In the genomic region with DNA sequence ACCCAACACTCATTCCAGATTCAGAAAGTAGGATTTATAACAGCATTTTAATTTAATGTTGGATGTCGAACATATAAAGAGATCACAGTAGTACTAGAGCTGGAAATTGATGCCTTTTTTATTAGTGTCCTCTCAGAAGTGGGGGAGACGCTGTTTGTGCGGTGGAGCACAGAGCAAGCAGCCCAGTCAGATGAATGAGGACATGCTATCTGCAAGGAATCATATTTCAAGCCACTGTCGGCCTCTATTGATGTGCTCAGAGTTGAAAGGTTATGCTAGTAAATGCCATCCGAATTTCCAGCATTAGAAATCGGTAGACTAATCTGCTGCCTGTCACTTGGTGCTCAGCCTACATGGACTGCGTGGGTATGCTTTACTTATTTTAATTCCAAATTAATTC, we compare ENCODE assay signal across 14 mouse cellular contexts.
A peak's percentile ranks its signal among the peaks of the same experiment; 100 is the strongest.
DNase-seq lines count a peak whose midpoint lies in the region; ATAC-seq and TF ChIP-seq lines count a peak whose summit lies in the region.
"Had no signal": no experiment of that assay in that cellular context is flagged by ENCODE, and none has a peak within 500 bp of the region (broad histone marks: within the 10 kb centered on the region; RNA-seq: fewer than 3 reads in every experiment).

No protein-coding gene starts in this region.

- ATAC-seq in hindbrain, embryonic 11.5 days (ENCODE audit: low FRiP score), result peak; percentile 17; the same call in 1 of the 2 replicates
- no peak for ATAC-seq in hindbrain, embryonic 12.5 days (ENCODE audit: low FRiP score)
- ATAC-seq in midbrain, embryonic 11.5 days (ENCODE audit: low FRiP score), result peak; percentile 59
- 0 out of 2 replicates have a peak, but pooled peaks have one; percentile 13 for ATAC-seq in hindbrain, postnatal 0 days
- ATAC-seq: inflammation-experienced regulatory T-cells, adult 6 months had no signal

- no peaks in the 10 kb centered on the region for H3K27me3 ChIP-seq in hindbrain, embryonic 11.5 days (ENCODE audit: control insufficient read depth, insufficient read depth, low read length)
- H3K27me3 ChIP-seq in hindbrain, embryonic 12.5 days, result no peaks in the 10 kb centered on the region
- H3K27me3 ChIP-seq in midbrain, embryonic 11.5 days (ENCODE audit: control insufficient read depth, insufficient read depth, low read length), result no peaks in the 10 kb centered on the region
- no peaks in the 10 kb centered on the region for H3K27me3 ChIP-seq in midbrain, embryonic 10.5 days (ENCODE audit: low read depth, poor library complexity, severe bottlenecking)
- no peaks in the 10 kb centered on the region for H3K27me3 ChIP-seq in hindbrain, postnatal 0 days (ENCODE audit: insufficient read depth, low read length)
- H3K27me3 ChIP-seq: embryonic facial prominence, embryonic 12.5 days; heart, embryonic 13.5 days had no signal

- no peak overlapping the region for H3K4me3 ChIP-seq in hindbrain, embryonic 11.5 days (ENCODE audit: low read depth, low read length)
- no peak overlapping the region for H3K4me3 ChIP-seq in hindbrain, embryonic 12.5 days
- no peak overlapping the region for H3K4me3 ChIP-seq in midbrain, embryonic 11.5 days (ENCODE audit: low read depth, low read length)
- no peak overlapping the region for H3K4me3 ChIP-seq in midbrain, embryonic 10.5 days
- H3K4me3 ChIP-seq in hindbrain, postnatal 0 days (ENCODE audit: low read length), result no peak overlapping the region
- H3K4me3 ChIP-seq: embryonic facial prominence, embryonic 12.5 days; heart, embryonic 13.5 days; limb, embryonic 12.5 days had no signal

- H3K9ac ChIP-seq in hindbrain, embryonic 11.5 days (ENCODE audit: low read depth, low read length), result no peak overlapping the region
- no peak overlapping the region for H3K9ac ChIP-seq in hindbrain, embryonic 12.5 days
- H3K9ac ChIP-seq in midbrain, embryonic 11.5 days (ENCODE audit: low read length), result no peak overlapping the region
- H3K9ac ChIP-seq in hindbrain, postnatal 0 days (replicated peaks; ENCODE audit: low read length), result no peak overlapping the region
- H3K9ac ChIP-seq: embryonic facial prominence, embryonic 12.5 days; heart, embryonic 13.5 days; limb, embryonic 12.5 days had no signal

- 34% methylated on average over 7 of the region's 7 CpGs for WGBS in hindbrain, embryonic 11.5 days
- WGBS in hindbrain, embryonic 12.5 days, result 24% methylated on average over 7 of the region's 7 CpGs
- 38% methylated on average over 7 of the region's 7 CpGs for WGBS in midbrain, embryonic 11.5 days
- WGBS in midbrain, embryonic 10.5 days, result 52% methylated on average over 7 of the region's 7 CpGs
- WGBS in hindbrain, postnatal 0 days, result 30% methylated on average over 7 of the region's 7 CpGs

- H3K27ac ChIP-seq in hindbrain, embryonic 11.5 days (ENCODE audit: low read depth, low read length), result 0 out of 2 replicates have a peak overlapping the region, but pooled peaks have one; percentile 13
- no peak overlapping the region for H3K27ac ChIP-seq in hindbrain, embryonic 12.5 days
- 0 out of 2 replicates have a peak overlapping the region, but pooled peaks have one; percentile 35 for H3K27ac ChIP-seq in midbrain, embryonic 11.5 days (ENCODE audit: low read depth, low read length)
- H3K27ac ChIP-seq in midbrain, embryonic 10.5 days (replicated peaks), result no peak overlapping the region; the same call in 1 of the 2 replicates
- H3K27ac ChIP-seq in hindbrain, postnatal 0 days, result no peak overlapping the region
- H3K27ac ChIP-seq: embryonic facial prominence, embryonic 12.5 days; heart, embryonic 13.5 days; limb, embryonic 12.5 days had no signal

- H3K4me2 ChIP-seq in hindbrain, embryonic 11.5 days (replicated peaks; ENCODE audit: low read depth, low read length), result no peak overlapping the region
- no peak overlapping the region for H3K4me2 ChIP-seq in hindbrain, embryonic 12.5 days (replicated peaks)
- H3K4me2 ChIP-seq in midbrain, embryonic 11.5 days, result no peak overlapping the region
- no peak overlapping the region for H3K4me2 ChIP-seq in hindbrain, postnatal 0 days (ENCODE audit: low read depth, low read length)
- H3K4me2 ChIP-seq: embryonic facial prominence, embryonic 12.5 days; heart, embryonic 13.5 days; limb, embryonic 12.5 days had no signal

- TF ChIP-seq CTCF in hindbrain, postnatal 0 days (IDR thresholded peaks at IDR 0.05; ENCODE audit: low read depth), result no peak

- H3K4me1 ChIP-seq in hindbrain, embryonic 11.5 days (replicated peaks; ENCODE audit: control insufficient read depth, insufficient read depth, low read length), result peaks cover 4% of the 10 kb centered on the region; the same call in 1 of the 2 replicates
- H3K4me1 ChIP-seq in hindbrain, embryonic 12.5 days, result peaks cover 39% of the 10 kb centered on the region
- H3K4me1 ChIP-seq in midbrain, embryonic 11.5 days (ENCODE audit: control insufficient read depth, insufficient read depth, low read length), result peaks cover 20% of the 10 kb centered on the region
- peaks cover 50% of the 10 kb centered on the region for H3K4me1 ChIP-seq in midbrain, embryonic 10.5 days
- peaks cover 10% of the 10 kb centered on the region for H3K4me1 ChIP-seq in hindbrain, postnatal 0 days (ENCODE audit: insufficient read depth, low read length)

- no peak for DNase-seq in hindbrain, embryonic 11.5 days (ENCODE audit: low spot score)
- no peak for DNase-seq in midbrain, embryonic 11.5 days (ENCODE audit: low spot score, missing footprints)
- no peak for DNase-seq in midbrain, embryonic 10.5 days (ENCODE audit: low spot score)
- no peak for DNase-seq in hindbrain, postnatal 0 days (ENCODE audit: low spot score)
- DNase-seq in retina, embryonic 14.5 days (ENCODE audit: low spot score), result peak; percentile 31
- DNase-seq in MN1 (ENCODE audit: low spot score), result no peak
- DNase-seq: cerebellum, adult 8-10 months; right cerebral cortex, postnatal 4 days had no signal

- H3K36me3 ChIP-seq in hindbrain, embryonic 11.5 days (ENCODE audit: control insufficient read depth, insufficient read depth, low read length), result no peaks in the 10 kb centered on the region
- H3K36me3 ChIP-seq in hindbrain, embryonic 12.5 days, result no peaks in the 10 kb centered on the region
- no peaks in the 10 kb centered on the region for H3K36me3 ChIP-seq in midbrain, embryonic 11.5 days (ENCODE audit: control insufficient read depth, insufficient read depth, low read length)
- no peaks in the 10 kb centered on the region for H3K36me3 ChIP-seq in midbrain, embryonic 10.5 days
- H3K36me3 ChIP-seq in hindbrain, postnatal 0 days (ENCODE audit: insufficient read depth, low read length), result no peaks in the 10 kb centered on the region
- H3K36me3 ChIP-seq: embryonic facial prominence, embryonic 12.5 days; G1E; heart, embryonic 13.5 days; limb, embryonic 12.5 days had no signal

- H3K9me3 ChIP-seq in hindbrain, embryonic 11.5 days (ENCODE audit: control insufficient read depth, low read length), result no peaks in the 10 kb centered on the region
- no peaks in the 10 kb centered on the region for H3K9me3 ChIP-seq in hindbrain, embryonic 12.5 days (replicated peaks)
- H3K9me3 ChIP-seq in midbrain, embryonic 11.5 days (ENCODE audit: control insufficient read depth, low read length), result no peaks in the 10 kb centered on the region
- no peaks in the 10 kb centered on the region for H3K9me3 ChIP-seq in midbrain, embryonic 10.5 days (replicated peaks)
- H3K9me3 ChIP-seq in hindbrain, postnatal 0 days (ENCODE audit: low read length), result no peaks in the 10 kb centered on the region
- H3K9me3 ChIP-seq: embryonic facial prominence, embryonic 12.5 days; heart, embryonic 13.5 days; limb, embryonic 12.5 days had no signal

Comparison
In these comparisons a context has a peak if more than half of its experiments do, and no peak if none do; other contexts are left out.
1. H3K27ac ChIP-seq: peak in hindbrain, embryonic 11.5 days (single experiment) and midbrain, embryonic 11.5 days (single experiment); none in hindbrain, embryonic 12.5 days (single experiment), midbrain, embryonic 10.5 days (single experiment) and hindbrain, postnatal 0 days (single experiment).